Mouse (Mus musculus): ENCODE results near the gene Zpld1. TPM values are rescaled to one million over a fixed set of nuclear protein-coding genes. Genes with fewer than 3 reads are reported as not detected.

Zpld1 gene
- 0.12 and 0.50 TPM in 2 replicates for polyA plus RNA-seq (2015; fragmentation: Nextera tagmentation; extraction: Ambion mirVana)

DNA sequence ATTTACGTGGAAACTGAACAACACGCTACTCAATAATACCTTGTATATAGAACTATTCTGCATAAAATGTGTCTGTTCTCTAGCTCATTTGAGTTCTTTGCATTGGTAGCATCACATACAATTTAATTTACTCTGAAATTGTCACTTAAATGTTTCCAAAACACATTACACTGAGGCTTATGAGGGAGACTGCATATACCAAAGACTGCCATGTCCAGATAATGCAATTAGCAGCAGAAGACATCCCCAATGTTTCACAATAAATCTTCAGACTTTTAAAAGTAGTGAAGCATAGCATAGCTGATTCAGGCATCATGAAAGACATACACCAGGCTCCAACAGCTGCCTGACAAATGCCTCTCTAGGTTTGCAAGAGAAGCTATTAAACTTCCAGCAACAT, at the start of gene Zpld1:
TSS of gene Zpld1 (minus strand) at position 101 of the 400 bp plus-strand sequence.
- WGBS: 96% methylated on average over 2 of the region's 2 CpGs
- no peak within 1 kb of the TSS for H3K4me3 ChIP-seq
- H3K27me3 ChIP-seq: no peaks in the 10 kb centered on the region
- H3K36me3 ChIP-seq: no peaks in the 10 kb centered on the region
- H3K4me2 ChIP-seq: no peak within 1 kb of the TSS
- no peaks in the 10 kb centered on the region for H3K9me3 ChIP-seq
- H3K9ac ChIP-seq: no peak within 1 kb of the TSS
- ATAC-seq (ENCODE audit: insufficient number of reproducible peaks, low FRiP score, low TSS enrichment, low read depth): no peak
- H3K27ac ChIP-seq: no peak within 1 kb of the TSS
- H3K4me1 ChIP-seq: no peaks in the 10 kb centered on the region

DNA sequence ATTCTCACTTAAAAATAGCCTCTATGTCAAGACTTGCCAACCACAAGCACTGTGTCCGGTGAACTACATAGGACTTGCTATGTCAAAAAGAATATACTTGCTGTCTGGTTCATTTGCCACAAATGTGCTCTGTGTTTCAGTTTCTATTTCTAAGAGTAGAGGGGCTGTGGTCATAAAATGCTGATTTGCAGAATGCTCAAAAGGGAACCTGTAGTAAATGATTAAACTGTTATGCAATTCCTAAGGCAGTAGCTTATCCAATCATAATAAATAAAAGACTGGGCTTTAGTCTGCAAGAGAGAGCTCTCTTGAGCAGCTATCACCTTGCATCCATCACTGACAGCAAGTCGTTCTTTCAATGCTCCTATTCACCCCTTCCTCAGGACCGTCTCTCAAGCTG, 47.9 kb upstream of the Zpld1 start:
- Histone ChIP-seq H3K4me2 (no peak overlapping the region), H3K27ac (no peak overlapping the region), H3K4me3 (no peak overlapping the region), H3K4me1 (no peaks in the 10 kb centered on the region), H3K9me3 (0 out of 2 replicates have a peak, but pooled peaks cover 4% of the 10 kb centered on the region), H3K27me3 (no peaks in the 10 kb centered on the region), H3K36me3 (no peaks in the 10 kb centered on the region), H3K9ac (no peak overlapping the region)
- ATAC-seq (ENCODE audit: insufficient number of reproducible peaks, low FRiP score, low TSS enrichment, low read depth): no peak
- 67% methylated on average over 3 of the region's 3 CpGs for WGBS

DNA sequence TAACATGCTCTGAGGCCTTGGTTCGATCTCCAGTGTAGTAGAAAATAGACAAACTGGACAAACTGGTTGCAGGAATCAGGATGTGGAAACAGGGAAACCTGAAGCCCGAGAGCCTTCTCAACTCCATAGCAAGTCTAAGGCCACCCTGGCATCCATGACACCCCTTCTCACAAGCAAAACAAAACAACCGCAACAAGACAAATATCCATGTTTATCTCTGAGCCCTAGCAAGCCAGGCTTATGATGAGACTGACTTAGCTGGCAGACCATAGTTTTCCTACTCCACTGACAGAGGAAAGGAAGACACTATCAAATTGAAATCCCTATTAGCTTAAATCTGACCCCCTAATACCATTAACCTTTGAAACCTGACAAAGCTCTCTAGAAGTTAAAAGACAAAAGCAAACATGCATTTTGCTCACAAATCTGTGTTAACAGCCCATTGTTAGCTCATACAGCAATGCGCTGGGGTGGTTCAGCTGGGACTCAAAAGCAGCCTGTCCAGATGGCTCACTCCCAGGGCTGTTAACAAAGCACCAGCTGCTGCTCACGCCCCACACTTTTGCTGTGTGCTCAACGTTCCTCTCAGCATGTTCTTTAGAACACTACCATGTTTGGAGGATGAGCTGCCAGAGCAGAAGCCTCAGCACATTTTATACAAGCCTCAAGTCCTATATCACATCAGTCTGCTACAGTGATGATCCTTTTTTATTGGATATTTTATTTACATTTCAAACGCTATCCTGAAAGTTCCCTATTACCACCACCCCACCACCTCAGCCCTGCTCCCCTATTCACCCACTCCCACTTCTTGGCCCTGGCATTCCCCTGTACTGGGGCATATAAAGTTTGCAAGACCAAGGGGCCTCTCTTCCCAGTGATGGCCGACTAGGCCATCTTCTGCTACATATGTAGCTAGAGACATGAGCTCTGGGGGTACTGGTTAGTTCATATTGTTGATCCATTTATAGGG, 24.0 kb upstream of the Zpld1 start:
- no peak for ATAC-seq (ENCODE audit: insufficient number of reproducible peaks, low FRiP score, low TSS enrichment, low read depth)

DNA sequence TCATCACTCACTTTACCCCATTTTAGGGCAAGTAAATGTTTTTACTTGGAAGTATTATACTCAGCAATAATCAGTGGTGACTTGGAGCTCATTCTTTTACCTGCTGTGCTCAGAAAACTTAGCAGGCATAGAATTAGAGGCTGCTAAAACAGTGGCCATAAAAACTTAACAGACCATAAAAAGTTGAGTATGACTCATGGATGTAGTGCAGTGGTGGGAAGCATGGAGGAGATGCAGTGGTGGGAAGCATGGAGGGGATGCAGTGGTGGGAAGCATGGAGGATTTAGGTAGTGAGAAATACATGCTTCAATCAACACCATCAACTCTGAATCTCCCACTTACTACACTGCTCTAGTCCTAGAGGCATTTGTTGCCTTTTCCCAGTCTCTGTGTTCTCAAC, 19.2 kb upstream of the Zpld1 start:
- H3K36me3 ChIP-seq: no peaks in the 10 kb centered on the region
- no peak overlapping the region for H3K4me2 ChIP-seq
- no peak overlapping the region for H3K27ac ChIP-seq
- no peak for ATAC-seq (ENCODE audit: insufficient number of reproducible peaks, low FRiP score, low TSS enrichment, low read depth)
- no peaks in the 10 kb centered on the region for H3K27me3 ChIP-seq
- no peak overlapping the region for H3K9ac ChIP-seq
- no peak overlapping the region for H3K4me3 ChIP-seq
- H3K4me1 ChIP-seq: no peaks in the 10 kb centered on the region
- H3K9me3 ChIP-seq: no peaks in the 10 kb centered on the region

More for the DNA sequence above, 24.0 kb upstream of the Zpld1 start:
- Histone ChIP-seq H3K9me3 (no peaks in the 10 kb centered on the region), H3K9ac (no peak overlapping the region), H3K4me1 (no peaks in the 10 kb centered on the region), H3K36me3 (no peaks in the 10 kb centered on the region), H3K4me2 (no peak overlapping the region), H3K4me3 (no peak overlapping the region), H3K27ac (no peak overlapping the region), H3K27me3 (no peaks in the 10 kb centered on the region)
- 59% methylated on average over 8 of the region's 8 CpGs for WGBS

DNA sequence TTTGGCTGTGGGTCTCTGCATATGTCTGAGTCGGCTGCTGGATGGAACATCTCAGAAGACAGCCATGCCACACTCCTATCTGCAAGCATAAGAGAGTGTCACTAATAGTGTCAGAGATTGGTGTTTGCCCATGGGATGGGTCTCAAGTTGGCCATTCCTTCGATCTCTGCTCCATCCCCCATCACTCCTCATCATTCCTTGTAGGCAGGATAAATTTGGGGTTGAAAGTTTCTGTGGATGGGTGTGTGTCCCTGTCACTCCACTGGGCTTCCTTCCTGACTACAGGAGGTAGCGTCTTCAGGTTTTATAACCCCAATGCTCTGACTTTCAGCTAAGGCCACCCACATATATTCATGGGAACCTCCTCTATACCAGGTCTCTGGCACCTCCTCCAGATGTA, 14.3 kb upstream of the Zpld1 start:
- Histone ChIP-seq H3K4me1 (no peaks in the 10 kb centered on the region), H3K36me3 (no peaks in the 10 kb centered on the region), H3K27me3 (no peaks in the 10 kb centered on the region), H3K4me3 (no peak overlapping the region), H3K27ac (no peak overlapping the region), H3K4me2 (no peak overlapping the region), H3K9me3 (no peaks in the 10 kb centered on the region), H3K9ac (no peak overlapping the region)
- no peak for ATAC-seq (ENCODE audit: insufficient number of reproducible peaks, low FRiP score, low TSS enrichment, low read depth)
- WGBS: 82% methylated on average over 3 of the region's 3 CpGs

DNA sequence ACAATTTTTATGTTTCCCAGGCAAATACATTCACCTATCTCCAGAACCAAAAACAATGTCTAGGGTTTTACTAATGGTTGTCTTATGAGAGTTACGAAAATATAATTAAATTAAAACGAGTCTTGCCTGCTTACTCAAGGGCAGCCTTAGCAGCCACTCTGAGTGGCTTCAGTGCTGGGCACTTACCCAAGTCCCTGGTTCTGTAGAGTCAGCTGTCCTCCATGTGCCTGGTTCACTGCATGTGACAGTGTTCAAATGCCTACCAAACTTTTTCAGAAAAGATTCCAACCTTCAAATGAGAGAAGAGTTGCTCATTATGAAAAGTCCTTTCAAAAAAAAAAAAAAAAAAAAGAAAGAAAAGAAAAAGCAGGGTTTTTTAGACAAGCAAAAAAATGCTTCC, 15.1 kb downstream of the Zpld1 start:
- Histone ChIP-seq H3K9ac (no peak overlapping the region), H3K36me3 (no peaks in the 10 kb centered on the region), H3K4me1 (no peaks in the 10 kb centered on the region), H3K9me3 (no peaks in the 10 kb centered on the region), H3K27me3 (no peaks in the 10 kb centered on the region), H3K4me3 (no peak overlapping the region), H3K27ac (no peak overlapping the region), H3K4me2 (no peak overlapping the region)
- ATAC-seq (ENCODE audit: insufficient number of reproducible peaks, low FRiP score, low TSS enrichment, low read depth): no peak
- 61% methylated on average over 2 of the region's 2 CpGs for WGBS

DNA sequence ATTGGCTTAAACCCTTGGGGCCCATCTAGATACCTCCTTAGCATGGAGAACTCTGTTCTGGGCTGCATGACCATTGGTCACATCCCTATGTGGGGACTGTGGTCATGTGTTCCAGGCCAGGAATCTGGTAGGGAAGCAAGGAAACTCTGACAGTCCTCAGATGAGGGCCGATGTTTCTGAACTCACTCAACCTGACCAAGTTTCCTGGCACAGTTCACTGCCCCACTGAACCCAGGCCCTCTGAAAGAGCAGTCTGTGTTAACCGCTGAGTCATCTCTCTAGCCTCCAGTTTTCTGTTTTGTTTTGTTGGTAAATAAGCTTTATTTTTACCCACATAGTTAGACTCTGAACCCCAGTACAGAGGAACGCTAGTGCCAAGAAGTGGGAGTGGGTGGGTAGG, 20.3 kb downstream of the Zpld1 start:
- H3K4me1 ChIP-seq: no peaks in the 10 kb centered on the region
- no peak overlapping the region for H3K27ac ChIP-seq
- 87% methylated on average over 3 of the region's 3 CpGs for WGBS
- H3K4me2 ChIP-seq: no peak overlapping the region
- H3K9me3 ChIP-seq: no peaks in the 10 kb centered on the region
- no peaks in the 10 kb centered on the region for H3K36me3 ChIP-seq
- H3K4me3 ChIP-seq: no peak overlapping the region
- no peaks in the 10 kb centered on the region for H3K27me3 ChIP-seq
- H3K9ac ChIP-seq: no peak overlapping the region
- ATAC-seq (ENCODE audit: insufficient number of reproducible peaks, low FRiP score, low TSS enrichment, low read depth): no peak

DNA sequence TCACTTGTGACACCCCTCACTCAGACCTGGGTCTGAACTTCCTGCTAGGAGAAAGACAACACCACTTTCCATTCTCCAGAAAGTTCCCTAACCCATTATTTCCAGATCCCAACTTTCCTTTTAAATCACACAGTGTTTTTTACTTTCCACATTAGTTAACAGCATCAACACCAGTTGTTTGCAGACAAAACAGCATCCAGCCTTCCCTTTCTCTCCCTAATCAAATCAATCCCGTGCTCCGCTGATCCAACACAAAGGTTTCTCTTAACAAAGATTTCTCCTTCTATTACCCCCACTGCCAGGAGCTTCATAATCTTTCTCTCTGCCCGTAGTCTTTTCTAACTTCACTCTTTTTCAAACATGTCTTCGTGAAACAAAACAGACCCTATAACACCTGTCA, 32.5 kb downstream of the Zpld1 start:
- no peaks in the 10 kb centered on the region for H3K9me3 ChIP-seq
- WGBS: 61% methylated on average over 4 of the region's 4 CpGs
- H3K27ac ChIP-seq: no peak overlapping the region
- H3K4me3 ChIP-seq: no peak overlapping the region
- no peaks in the 10 kb centered on the region for H3K27me3 ChIP-seq
- H3K4me1 ChIP-seq: peaks cover 3% of the 10 kb centered on the region; the same call in 1 of the 2 replicates
- ATAC-seq (ENCODE audit: insufficient number of reproducible peaks, low FRiP score, low TSS enrichment, low read depth): no peak
- no peak overlapping the region for H3K4me2 ChIP-seq
- H3K36me3 ChIP-seq: no peaks in the 10 kb centered on the region
- H3K9ac ChIP-seq: no peak overlapping the region

DNA sequence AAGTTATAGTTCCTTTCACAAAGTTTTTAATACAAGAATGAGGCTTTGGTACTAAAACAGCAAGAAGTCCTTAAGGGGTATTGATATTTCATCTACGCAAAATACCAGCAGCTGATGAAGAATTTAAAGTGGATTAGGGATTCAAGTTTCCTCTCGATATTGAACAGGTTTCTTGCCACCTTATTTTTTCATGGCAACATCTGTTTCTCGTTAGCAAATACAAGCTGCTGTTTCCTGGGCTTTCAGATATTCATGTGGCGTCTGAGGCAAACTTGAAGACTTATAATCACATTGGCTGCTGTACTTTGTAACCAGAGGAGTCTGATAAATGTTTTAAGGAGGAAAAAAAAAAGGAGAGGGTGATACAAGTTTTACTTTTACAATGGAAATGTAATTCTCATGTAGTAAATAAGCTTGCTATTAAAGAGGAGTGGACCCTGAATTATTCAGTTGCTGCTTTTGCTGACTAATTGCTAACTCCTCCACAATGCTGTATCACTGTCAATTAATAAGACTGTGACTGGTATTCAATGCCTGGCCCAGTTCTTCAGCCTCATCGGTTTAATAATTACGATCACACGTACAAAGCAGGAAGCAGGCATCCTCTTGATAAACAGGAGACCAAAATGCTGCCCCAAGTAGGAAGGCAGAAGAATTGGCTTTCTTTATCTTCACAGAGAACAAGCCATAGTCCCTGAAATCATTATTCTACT, 36.8 kb downstream of the Zpld1 start:
- H3K9ac ChIP-seq: no peak overlapping the region
- H3K27ac ChIP-seq: no peak overlapping the region
- ATAC-seq (ENCODE audit: insufficient number of reproducible peaks, low FRiP score, low TSS enrichment, low read depth): no peak
- no peaks in the 10 kb centered on the region for H3K9me3 ChIP-seq
- 23% methylated on average over 7 of the region's 7 CpGs for WGBS
- peaks cover 3% of the 10 kb centered on the region; the same call in 1 of the 2 replicates for H3K4me1 ChIP-seq
- no peak overlapping the region for H3K4me2 ChIP-seq
- H3K36me3 ChIP-seq: no peaks in the 10 kb centered on the region
- H3K4me3 ChIP-seq: no peak overlapping the region
- H3K27me3 ChIP-seq: no peaks in the 10 kb centered on the region

DNA sequence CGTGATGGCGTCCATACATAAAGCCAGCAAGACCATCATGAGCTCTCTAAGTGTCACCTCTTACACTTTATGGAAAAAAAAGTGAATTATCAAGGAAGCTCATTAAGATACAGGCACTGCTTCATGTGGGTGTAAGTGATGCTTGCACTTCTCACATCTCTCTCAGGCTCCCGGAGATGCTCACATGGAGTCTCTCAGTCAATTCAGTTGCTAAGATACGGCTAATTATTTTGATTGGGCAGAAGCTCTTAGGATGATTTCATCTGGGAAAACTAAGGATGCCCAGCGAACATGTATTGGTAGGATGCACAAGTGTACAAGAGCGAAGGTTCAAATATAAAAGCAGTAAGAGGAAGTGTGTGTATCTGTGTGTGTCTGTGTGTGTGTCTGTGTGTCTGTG, 38.1 kb downstream of the Zpld1 start:
- ATAC-seq (ENCODE audit: insufficient number of reproducible peaks, low FRiP score, low TSS enrichment, low read depth): no peak
- Histone ChIP-seq H3K36me3 (no peaks in the 10 kb centered on the region), H3K9me3 (no peaks in the 10 kb centered on the region), H3K4me2 (no peak overlapping the region), H3K27ac (no peak overlapping the region), H3K4me1 (peaks cover 3% of the 10 kb centered on the region; the same call in 1 of the 2 replicates), H3K4me3 (no peak overlapping the region), H3K27me3 (no peaks in the 10 kb centered on the region), H3K9ac (no peak overlapping the region)
- WGBS: 90% methylated on average over 6 of the region's 6 CpGs

DNA sequence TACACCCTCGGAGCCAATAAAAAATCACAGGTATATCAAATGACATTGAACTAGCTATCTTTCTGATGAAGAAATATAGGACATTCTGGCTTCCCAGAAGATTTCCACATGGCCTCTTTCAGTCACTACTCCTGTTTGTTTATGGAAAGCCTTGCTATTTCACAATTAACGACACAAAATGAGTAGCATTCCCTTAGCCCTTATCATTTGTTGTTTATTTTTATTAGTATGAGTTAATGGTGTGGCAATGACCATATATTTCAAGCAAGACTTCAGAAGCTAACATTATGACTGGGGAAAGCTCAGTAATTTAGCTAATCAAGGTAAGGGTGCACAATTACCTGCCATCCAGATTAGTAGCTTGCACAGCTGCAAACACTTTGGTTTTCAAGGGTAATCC, 56.8 kb downstream of the Zpld1 start:
- WGBS: 31% methylated on average over 2 of the region's 2 CpGs
- no peak overlapping the region for H3K4me2 ChIP-seq
- no peak for ATAC-seq (ENCODE audit: insufficient number of reproducible peaks, low FRiP score, low TSS enrichment, low read depth)

DNA sequence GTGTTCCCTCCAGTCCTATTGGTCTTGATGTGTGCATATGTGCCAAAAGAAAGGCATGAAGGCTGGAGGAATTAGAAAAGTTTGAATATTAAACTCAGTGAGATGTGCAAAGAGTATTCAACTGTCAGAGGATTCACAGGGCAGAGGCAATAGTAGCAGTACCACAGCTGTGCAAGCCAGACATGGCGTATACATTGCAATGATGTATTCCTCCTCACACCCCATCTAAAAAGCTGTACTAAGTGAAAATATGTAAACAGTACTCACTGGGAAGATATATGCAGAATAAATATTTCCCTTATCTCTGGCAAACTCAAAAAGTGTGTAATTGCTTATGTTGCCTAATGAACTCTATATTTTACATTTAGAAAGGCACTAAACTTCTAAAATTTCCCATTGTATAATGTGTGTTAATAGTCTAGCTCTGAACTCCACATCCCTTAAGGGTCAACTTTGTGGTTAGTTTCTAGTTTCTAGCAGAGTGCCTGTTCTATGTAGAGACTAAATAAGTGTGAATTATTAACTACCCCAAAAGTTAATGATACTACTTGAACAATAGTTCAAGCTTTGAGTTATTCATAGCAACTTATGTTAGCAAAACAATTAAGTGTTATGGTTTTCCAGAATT, 68.7 kb downstream of the Zpld1 start:
- H3K4me2 ChIP-seq: no peak overlapping the region
- H3K27ac ChIP-seq: no peak overlapping the region
- no peaks in the 10 kb centered on the region for H3K9me3 ChIP-seq
- H3K9ac ChIP-seq: no peak overlapping the region
- WGBS: 78% methylated on average over 1 of the region's 1 CpGs
- ATAC-seq (ENCODE audit: insufficient number of reproducible peaks, low FRiP score, low TSS enrichment, low read depth): no peak
- no peaks in the 10 kb centered on the region for H3K36me3 ChIP-seq
- no peak overlapping the region for H3K4me3 ChIP-seq
- no peaks in the 10 kb centered on the region for H3K4me1 ChIP-seq
- H3K27me3 ChIP-seq: no peaks in the 10 kb centered on the region

More for the DNA sequence above, 56.8 kb downstream of the Zpld1 start:
- Histone ChIP-seq H3K36me3 (no peaks in the 10 kb centered on the region), H3K27ac (no peak overlapping the region), H3K4me3 (no peak overlapping the region), H3K9me3 (no peaks in the 10 kb centered on the region), H3K27me3 (no peaks in the 10 kb centered on the region), H3K9ac (no peak overlapping the region), H3K4me1 (no peaks in the 10 kb centered on the region)

Measured in limb, embryonic 15.5 days (tissue).